Mouse (Mus musculus): ENCODE measurements around the gene Pdpk1. TPM values are rescaled to one million over a fixed set of nuclear protein-coding genes. Genes with fewer than 3 reads are reported as not detected.

Gene Pdpk1
- polyA plus RNA-seq, 1 experiment: 42.6 TPM

DNA sequence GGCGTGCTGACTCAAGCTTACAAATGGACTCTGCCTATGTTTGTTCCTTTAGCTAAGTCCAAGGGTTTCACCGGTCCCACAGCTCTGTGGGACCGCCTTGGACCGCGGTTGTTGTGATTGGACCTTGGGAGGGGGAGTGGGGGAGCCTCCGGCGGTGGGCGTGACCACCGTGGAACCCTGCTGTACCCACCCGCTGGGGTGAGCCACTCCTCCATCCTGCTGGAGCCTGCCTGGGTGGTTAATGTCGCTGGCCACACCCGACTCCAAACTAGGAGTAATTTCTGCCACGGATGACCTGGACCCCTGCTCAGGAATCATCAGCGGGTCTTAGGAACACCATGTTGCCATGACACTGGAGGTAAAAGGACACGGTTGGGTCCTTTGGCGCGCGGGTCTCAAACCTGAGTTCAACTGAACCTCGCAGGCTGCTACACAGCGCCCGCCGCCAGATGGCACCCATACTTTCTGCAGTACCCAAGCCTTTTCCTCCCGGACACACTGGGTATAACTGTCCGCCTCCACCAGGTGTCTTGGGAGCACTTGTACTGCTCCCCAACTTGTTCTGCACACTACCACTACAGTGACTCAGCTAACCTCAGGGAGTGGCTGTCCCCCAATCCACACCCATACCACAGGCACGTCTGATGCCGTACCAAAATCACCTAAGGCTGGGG, 1.3 kb upstream of the Pdpk1 start:
- TF ChIP-seq POLR2A (IDR thresholded peaks at IDR 0.05; ENCODE audit: low read depth, low read length) (0 out of 2 replicates have a peak, but pooled peaks have one; percentile 25), CTCF (IDR thresholded peaks at IDR 0.05; ENCODE audit: borderline replicate concordance, insufficient read depth, low read length) (peak; percentile 57; the same call in 1 of the 2 replicates)

GRCm38 (mm10) chr17:24151382-24151781, 658 bp upstream of the Pdpk1 start:
- Histone ChIP-seq H3K4me1 (ENCODE audit: control insufficient read depth, insufficient read depth, low read length) (no peaks in the 10 kb centered on the region), H3K4me3 (ENCODE audit: insufficient read depth, low read length) (no peak overlapping the region), H3K27ac (ENCODE audit: insufficient read depth, low read length) (no peak overlapping the region)
- TF ChIP-seq CTCF (IDR thresholded peaks at IDR 0.05; ENCODE audit: borderline replicate concordance, insufficient read depth, low read length): no peak
- TF ChIP-seq POLR2A (IDR thresholded peaks at IDR 0.05; ENCODE audit: low read depth, low read length): no peak

More for the DNA sequence above, 1.3 kb upstream of the Pdpk1 start:
- H3K27ac ChIP-seq (ENCODE audit: insufficient read depth, low read length): no peak overlapping the region
- H3K4me1 ChIP-seq (ENCODE audit: control insufficient read depth, insufficient read depth, low read length): no peaks in the 10 kb centered on the region
- peak overlapping the region; percentile 4; the same call in 1 of the 2 replicates for H3K4me3 ChIP-seq (ENCODE audit: insufficient read depth, low read length)

- Histone ChIP-seq H3K27ac (ENCODE audit: insufficient read depth, low read length) (no peak overlapping the region), H3K4me1 (ENCODE audit: control insufficient read depth, insufficient read depth, low read length) (no peaks in the 10 kb centered on the region)
Measured at GRCm38 (mm10) chr17:24149421-24149820, 1.3 kb downstream of the Pdpk1 start.

GRCm38 (mm10) chr17:24142897-24143296, 7.8 kb downstream of the Pdpk1 start:
- no peak overlapping the region for H3K27ac ChIP-seq (ENCODE audit: insufficient read depth, low read length)
- no peak for TF ChIP-seq POLR2A (IDR thresholded peaks at IDR 0.05; ENCODE audit: low read depth, low read length)
- TF ChIP-seq CTCF (IDR thresholded peaks at IDR 0.05; ENCODE audit: borderline replicate concordance, insufficient read depth, low read length): no peak
- H3K4me1 ChIP-seq (ENCODE audit: control insufficient read depth, insufficient read depth, low read length): peaks cover 8% of the 10 kb centered on the region
- no peak overlapping the region for H3K4me3 ChIP-seq (ENCODE audit: insufficient read depth, low read length)

More at GRCm38 (mm10) chr17:24149421-24149820, 1.3 kb downstream of the Pdpk1 start:
- TF ChIP-seq CTCF (IDR thresholded peaks at IDR 0.05; ENCODE audit: borderline replicate concordance, insufficient read depth, low read length): no peak
- no peak overlapping the region for H3K4me3 ChIP-seq (ENCODE audit: insufficient read depth, low read length)

DNA sequence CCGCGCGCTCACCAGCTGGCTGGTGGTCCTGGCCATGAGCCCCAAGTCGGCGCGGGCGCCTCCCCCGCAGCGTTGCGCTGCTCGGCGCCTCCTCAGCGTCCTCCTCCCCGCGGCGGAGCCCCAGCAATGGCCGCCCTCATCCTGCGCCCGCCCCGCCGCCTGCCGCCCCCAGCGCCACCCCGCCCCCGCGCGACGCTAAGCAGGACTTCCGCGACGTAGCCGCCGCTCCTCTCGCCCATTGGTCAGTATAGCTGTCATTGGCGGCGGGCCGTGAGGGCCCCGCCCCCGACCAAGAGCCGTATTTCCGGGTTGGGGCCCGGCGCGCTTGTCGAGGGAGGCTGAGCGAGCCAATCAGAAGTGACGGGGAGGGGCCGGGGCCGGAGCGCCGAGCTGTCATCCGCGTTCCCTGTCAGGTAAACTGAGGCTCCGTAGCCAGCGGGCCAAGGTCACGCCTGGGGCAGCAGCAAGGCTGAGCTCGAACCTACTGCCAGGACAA, 9.3 kb downstream of the Pdpk1 start:
- TF ChIP-seq CTCF (IDR thresholded peaks at IDR 0.05; ENCODE audit: borderline replicate concordance, insufficient read depth, low read length) (no peak), POLR2A (IDR thresholded peaks at IDR 0.05; ENCODE audit: low read depth, low read length) (peak; percentile 56)
- Histone ChIP-seq H3K27ac (ENCODE audit: insufficient read depth, low read length) (peak overlapping the region; percentile 55), H3K4me3 (ENCODE audit: insufficient read depth, low read length) (peak overlapping the region; percentile 92), H3K4me1 (ENCODE audit: control insufficient read depth, insufficient read depth, low read length) (peaks cover 16% of the 10 kb centered on the region)

- Histone ChIP-seq H3K4me3 (ENCODE audit: insufficient read depth, low read length) (peak overlapping the region; percentile 92), H3K4me1 (ENCODE audit: control insufficient read depth, insufficient read depth, low read length) (peaks cover 16% of the 10 kb centered on the region), H3K27ac (ENCODE audit: insufficient read depth, low read length) (peak overlapping the region; percentile 55)
- TF ChIP-seq POLR2A (IDR thresholded peaks at IDR 0.05; ENCODE audit: low read depth, low read length) (0 out of 2 replicates have a peak, but pooled peaks have one; percentile 28), CTCF (IDR thresholded peaks at IDR 0.05; ENCODE audit: borderline replicate concordance, insufficient read depth, low read length) (no peak)
Measured at GRCm38 (mm10) chr17:24140845-24141424, 9.8 kb downstream of the Pdpk1 start.

DNA sequence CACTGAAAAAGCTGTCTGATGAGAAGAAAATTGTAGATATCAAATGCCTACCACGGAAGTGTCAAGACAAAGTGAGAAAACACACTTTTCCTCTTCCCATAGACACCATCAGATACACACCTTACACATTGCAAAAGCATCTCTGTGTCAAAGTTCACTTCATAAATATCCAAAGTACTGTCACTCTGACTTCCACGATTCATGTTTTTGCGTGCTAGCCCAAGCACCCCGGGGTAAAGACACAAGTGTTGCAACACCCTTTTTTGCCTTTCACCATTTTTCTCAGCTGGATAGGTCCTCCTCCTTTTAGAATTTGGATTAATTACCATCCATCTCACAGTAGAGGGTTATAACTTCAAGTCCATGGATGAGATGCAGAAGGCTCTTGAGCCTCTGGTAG, 10.8 kb downstream of the Pdpk1 start:
- peak overlapping the region; percentile 92 for H3K4me3 ChIP-seq (ENCODE audit: insufficient read depth, low read length)
- no peak for TF ChIP-seq POLR2A (IDR thresholded peaks at IDR 0.05; ENCODE audit: low read depth, low read length)
- no peak for TF ChIP-seq CTCF (IDR thresholded peaks at IDR 0.05; ENCODE audit: borderline replicate concordance, insufficient read depth, low read length)
- no peak overlapping the region for H3K27ac ChIP-seq (ENCODE audit: insufficient read depth, low read length)
- H3K4me1 ChIP-seq (ENCODE audit: control insufficient read depth, insufficient read depth, low read length): peaks cover 16% of the 10 kb centered on the region

GRCm38 (mm10) chr17:24139256-24139655, 11.5 kb downstream of the Pdpk1 start:
- TF ChIP-seq POLR2A (IDR thresholded peaks at IDR 0.05; ENCODE audit: low read depth, low read length): no peak
- TF ChIP-seq CTCF (IDR thresholded peaks at IDR 0.05; ENCODE audit: borderline replicate concordance, insufficient read depth, low read length): no peak
- H3K4me1 ChIP-seq (ENCODE audit: control insufficient read depth, insufficient read depth, low read length): peaks cover 17% of the 10 kb centered on the region

GRCm38 (mm10) chr17:24137226-24137880, 13.4 kb downstream of the Pdpk1 start:
- TF ChIP-seq POLR2A (IDR thresholded peaks at IDR 0.05; ENCODE audit: low read depth, low read length) (no peak), CTCF (IDR thresholded peaks at IDR 0.05; ENCODE audit: borderline replicate concordance, insufficient read depth, low read length) (no peak)
- peaks cover 20% of the 10 kb centered on the region for H3K4me1 ChIP-seq (ENCODE audit: control insufficient read depth, insufficient read depth, low read length)
- H3K4me3 ChIP-seq (ENCODE audit: insufficient read depth, low read length): no peak overlapping the region
- H3K27ac ChIP-seq (ENCODE audit: insufficient read depth, low read length): no peak overlapping the region

More at GRCm38 (mm10) chr17:24139256-24139655, 11.5 kb downstream of the Pdpk1 start:
- Histone ChIP-seq H3K4me3 (ENCODE audit: insufficient read depth, low read length) (no peak overlapping the region), H3K27ac (ENCODE audit: insufficient read depth, low read length) (no peak overlapping the region)
